Mouse (Mus musculus): Measurements from ENCODE around the gene Iapp. TPM values are rescaled to one million over a fixed set of nuclear protein-coding genes. Genes with fewer than 3 reads are reported as not detected.
"Not testable (repeated sequence)": the region's sequence is repeated elsewhere in the genome, so short reads cannot be mapped to it uniquely, and the experiment has no call there.

Gene Iapp
- polyA plus RNA-seq (2012; ENCODE audit: insufficient read depth, insufficient read length, missing spikeins) = not detected in 2 replicates

DNA sequence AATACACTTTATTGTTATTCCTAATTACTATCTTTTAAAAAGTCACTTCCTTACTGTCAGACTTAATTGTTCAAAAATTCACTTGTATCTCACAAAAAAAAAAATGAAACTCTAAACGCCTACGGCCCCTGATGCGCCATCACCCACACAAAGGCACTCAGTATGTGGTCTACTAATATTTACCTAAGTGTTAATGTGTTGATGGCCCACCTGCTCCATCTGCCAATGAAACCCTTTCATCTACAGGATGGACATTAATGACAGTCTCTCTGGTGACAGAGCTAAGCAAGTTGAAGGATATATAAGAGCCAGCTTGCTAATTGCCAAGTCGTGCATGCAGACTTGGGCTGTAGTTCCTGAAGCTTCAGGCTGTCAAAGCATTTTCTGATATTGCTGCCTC lies at the start of gene Iapp:
TSS of gene Iapp (plus strand) at position 326 of the 400 bp plus-strand sequence.
- no peak within 1 kb of the TSS for H3K27ac ChIP-seq (replicated peaks; ENCODE audit: low read depth, low read length)
- H3K4me3 ChIP-seq (ENCODE audit: insufficient read depth, low read depth, low read length) = no peak within 1 kb of the TSS
- H3K4me1 ChIP-seq (ENCODE audit: control insufficient read depth, insufficient read depth, insufficient read length, low read length) = no peaks in the 10 kb centered on the region

- not testable (repeated sequence) for H3K4me1 ChIP-seq (ENCODE audit: control insufficient read depth, insufficient read depth, insufficient read length, low read length); H3K27ac ChIP-seq (replicated peaks; ENCODE audit: low read depth, low read length); H3K4me3 ChIP-seq (ENCODE audit: insufficient read depth, low read depth, low read length)
These were observed 47.4 kb upstream of the Iapp start for GRCm38 (mm10) chr6:142250738-142251307.

DNA sequence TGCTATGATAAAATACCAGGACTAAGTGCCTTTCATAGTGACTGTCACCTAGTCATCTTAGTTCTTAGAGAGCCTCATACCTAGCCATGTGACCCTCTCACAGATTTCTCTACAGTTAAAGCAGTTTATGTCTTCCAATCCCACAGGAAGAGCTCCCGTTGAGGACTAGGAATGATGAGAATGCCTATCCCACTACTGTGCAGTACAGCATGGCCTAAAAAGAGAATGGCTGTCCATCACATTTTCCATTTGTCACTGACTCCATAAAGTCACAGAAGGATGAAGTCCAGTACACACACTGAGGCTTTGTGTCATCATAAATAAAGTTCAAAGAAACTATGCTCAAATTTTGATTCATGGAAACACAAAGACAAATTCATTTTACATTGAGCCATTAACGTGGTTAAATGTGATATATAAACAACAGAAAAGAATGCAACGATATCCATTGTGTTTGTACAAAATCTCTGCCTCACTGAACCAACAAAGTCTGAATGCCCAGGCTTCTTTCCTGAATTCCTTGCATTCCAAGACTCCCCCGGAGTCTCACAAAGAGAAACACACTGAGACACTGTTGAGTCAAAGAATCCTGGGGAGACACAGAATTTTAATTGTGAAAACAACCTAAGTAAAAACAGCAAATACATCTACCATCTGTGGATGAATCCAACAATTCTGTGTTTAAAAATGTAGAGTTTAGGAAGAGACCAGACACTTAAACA lies 22.3 kb upstream of the Iapp start:
- no peak overlapping the region for H3K4me3 ChIP-seq (ENCODE audit: insufficient read depth, low read depth, low read length)
- H3K4me1 ChIP-seq (ENCODE audit: control insufficient read depth, insufficient read depth, insufficient read length, low read length) = no peaks in the 10 kb centered on the region
- no peak overlapping the region for H3K27ac ChIP-seq (replicated peaks; ENCODE audit: low read depth, low read length)

- no peak overlapping the region for H3K27ac ChIP-seq (replicated peaks; ENCODE audit: low read depth, low read length)
- no peaks in the 10 kb centered on the region for H3K4me1 ChIP-seq (ENCODE audit: control insufficient read depth, insufficient read depth, insufficient read length, low read length)
- no peak overlapping the region for H3K4me3 ChIP-seq (ENCODE audit: insufficient read depth, low read depth, low read length)
These were observed 8.7 kb upstream of the Iapp start for GRCm38 (mm10) chr6:142289413-142290118.

GRCm38 (mm10) chr6:142305076-142305475 lies 6.9 kb downstream of the Iapp start:
- no peak overlapping the region for H3K4me3 ChIP-seq (ENCODE audit: insufficient read depth, low read depth, low read length)

GRCm38 (mm10) chr6:142314285-142314684 lies 16.1 kb downstream of the Iapp start:
- Histone ChIP-seq H3K27ac (replicated peaks; ENCODE audit: low read depth, low read length) (no peak overlapping the region), H3K4me1 (ENCODE audit: control insufficient read depth, insufficient read depth, insufficient read length, low read length) (no peaks in the 10 kb centered on the region), H3K4me3 (ENCODE audit: insufficient read depth, low read depth, low read length) (no peak overlapping the region)

More at GRCm38 (mm10) chr6:142305076-142305475, 6.9 kb downstream of the Iapp start:
- no peaks in the 10 kb centered on the region for H3K4me1 ChIP-seq (ENCODE audit: control insufficient read depth, insufficient read depth, insufficient read length, low read length)
- H3K27ac ChIP-seq (replicated peaks; ENCODE audit: low read depth, low read length) = no peak overlapping the region

DNA sequence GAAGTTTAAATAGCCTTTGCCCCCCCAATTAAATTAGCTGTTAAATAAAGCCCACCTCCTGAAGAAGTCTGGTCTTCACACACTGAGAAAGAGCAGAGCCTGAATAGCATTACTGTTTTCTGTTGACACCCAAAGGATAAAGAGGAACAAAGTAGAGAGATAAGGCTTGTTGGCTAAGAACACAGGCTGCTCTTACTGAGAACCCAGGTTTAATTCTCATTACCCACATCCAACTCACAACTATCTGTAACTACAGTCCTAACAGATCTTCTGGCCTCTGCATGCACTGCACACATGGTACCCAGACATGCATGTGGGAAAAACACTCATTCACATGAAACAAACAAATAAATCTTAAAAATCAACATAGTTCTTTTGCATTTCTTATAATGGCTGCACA lies 18.9 kb downstream of the Iapp start:
- no peaks in the 10 kb centered on the region for H3K4me1 ChIP-seq (ENCODE audit: control insufficient read depth, insufficient read depth, insufficient read length, low read length)
- no peak overlapping the region for H3K27ac ChIP-seq (replicated peaks; ENCODE audit: low read depth, low read length)
- H3K4me3 ChIP-seq (ENCODE audit: insufficient read depth, low read depth, low read length) = no peak overlapping the region

DNA sequence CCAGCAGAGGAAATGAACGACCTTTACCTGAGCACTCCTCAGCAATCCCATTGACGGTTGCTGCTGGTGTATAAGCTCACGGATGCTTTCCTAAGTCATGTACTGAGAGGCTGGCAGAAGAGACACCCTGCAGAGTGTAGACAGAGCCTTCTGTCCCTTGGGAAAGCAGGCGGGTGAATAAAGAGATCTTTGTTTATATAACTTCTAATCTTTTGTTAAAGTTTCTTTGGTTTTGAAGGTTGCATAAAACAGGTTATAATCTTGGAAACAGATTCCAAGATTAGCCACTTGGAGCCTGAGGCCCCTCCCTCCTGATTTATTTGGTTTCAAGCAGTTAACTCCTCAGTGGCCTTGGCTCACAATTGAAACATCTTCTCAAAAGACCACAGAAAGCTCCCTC lies 24.7 kb downstream of the Iapp start, which contains the start of gene Slco1a5:
TSS of gene Slco1a5 (minus strand) at position 101 of the 400 bp plus-strand sequence.
- H3K4me3 ChIP-seq (ENCODE audit: insufficient read depth, low read depth, low read length) = no peak within 1 kb of the TSS
- H3K27ac ChIP-seq (replicated peaks; ENCODE audit: low read depth, low read length) = no peak within 1 kb of the TSS
- no peaks in the 10 kb centered on the region for H3K4me1 ChIP-seq (ENCODE audit: control insufficient read depth, insufficient read depth, insufficient read length, low read length)

- H3K27ac ChIP-seq (replicated peaks; ENCODE audit: low read depth, low read length) = no peak overlapping the region
- H3K4me3 ChIP-seq (ENCODE audit: insufficient read depth, low read depth, low read length) = no peak overlapping the region
- no peaks in the 10 kb centered on the region for H3K4me1 ChIP-seq (ENCODE audit: control insufficient read depth, insufficient read depth, insufficient read length, low read length)
These were observed 28.4 kb downstream of the Iapp start for GRCm38 (mm10) chr6:142326598-142326997.

GRCm38 (mm10) chr6:142329201-142329600 lies 31.0 kb downstream of the Iapp start:
- H3K4me1 ChIP-seq (ENCODE audit: control insufficient read depth, insufficient read depth, insufficient read length, low read length) = no peaks in the 10 kb centered on the region
- no peak overlapping the region for H3K4me3 ChIP-seq (ENCODE audit: insufficient read depth, low read depth, low read length)
- no peak overlapping the region for H3K27ac ChIP-seq (replicated peaks; ENCODE audit: low read depth, low read length)

DNA sequence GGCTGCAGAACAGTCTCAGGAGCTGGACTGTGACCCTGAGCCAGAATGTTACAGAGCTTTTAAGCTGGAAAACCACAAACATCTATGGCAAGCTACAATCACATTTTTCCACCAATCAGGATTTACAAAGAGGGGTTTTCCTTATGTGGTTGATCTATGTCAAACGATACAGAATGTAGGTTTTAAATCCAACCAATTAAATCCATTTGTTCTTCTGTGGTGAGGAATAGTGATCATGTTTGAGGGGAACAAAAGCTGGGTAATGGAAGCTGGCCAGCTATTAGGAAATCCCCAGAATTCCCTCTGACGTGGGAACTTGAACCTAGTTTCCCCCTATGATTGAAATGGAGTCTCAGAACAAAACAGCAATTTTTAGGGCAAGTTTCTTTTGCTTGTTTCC lies 40.7 kb downstream of the Iapp start:
- no peaks in the 10 kb centered on the region for H3K4me1 ChIP-seq (ENCODE audit: control insufficient read depth, insufficient read depth, insufficient read length, low read length)
- H3K27ac ChIP-seq (replicated peaks; ENCODE audit: low read depth, low read length) = no peak overlapping the region
- no peak overlapping the region for H3K4me3 ChIP-seq (ENCODE audit: insufficient read depth, low read depth, low read length)

GRCm38 (mm10) chr6:142339576-142339975 lies 41.4 kb downstream of the Iapp start:
- no peaks in the 10 kb centered on the region for H3K4me1 ChIP-seq (ENCODE audit: control insufficient read depth, insufficient read depth, insufficient read length, low read length)
- no peak overlapping the region for H3K4me3 ChIP-seq (ENCODE audit: insufficient read depth, low read depth, low read length)
- no peak overlapping the region for H3K27ac ChIP-seq (replicated peaks; ENCODE audit: low read depth, low read length)

GRCm38 (mm10) chr6:142343561-142343960 lies 45.3 kb downstream of the Iapp start:
- H3K4me3 ChIP-seq (ENCODE audit: insufficient read depth, low read depth, low read length) = no peak overlapping the region
- no peak overlapping the region for H3K27ac ChIP-seq (replicated peaks; ENCODE audit: low read depth, low read length)
- 0 out of 2 replicates have a peak, but pooled peaks cover 2% of the 10 kb centered on the region for H3K4me1 ChIP-seq (ENCODE audit: control insufficient read depth, insufficient read depth, insufficient read length, low read length)

DNA sequence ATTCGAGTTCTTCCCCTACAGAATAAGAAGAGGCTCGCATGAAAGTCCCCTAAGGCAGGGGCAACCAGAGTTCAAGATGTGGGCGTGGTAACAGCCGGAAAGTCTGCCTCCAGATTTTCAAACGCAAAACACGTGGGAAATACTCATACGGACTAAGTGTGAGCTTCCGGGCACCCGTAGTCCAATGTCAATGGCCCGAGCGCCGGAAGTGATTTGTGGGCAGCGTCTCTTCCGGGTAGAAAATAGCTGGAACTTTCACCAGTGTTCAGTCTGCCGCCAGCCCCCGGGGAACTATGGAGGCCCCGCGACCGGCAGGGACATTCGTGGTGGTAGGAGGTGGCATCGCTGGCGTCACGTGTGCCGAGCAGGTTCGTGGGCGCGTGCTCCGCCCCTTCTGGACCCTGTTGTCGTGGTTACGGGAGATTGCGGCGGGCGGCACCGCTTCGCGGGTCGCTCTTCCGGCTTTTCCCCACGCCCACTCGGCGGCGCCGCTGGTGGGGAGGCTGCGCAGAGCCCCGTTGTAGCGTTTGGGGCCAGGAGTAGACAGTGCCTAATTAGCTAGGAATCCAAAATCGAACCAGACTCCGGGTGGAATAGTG lies 47.3 kb downstream of the Iapp start, which contains the start of gene Pyroxd1:
TSS of gene Pyroxd1 (plus strand) at position 215 of the 599 bp plus-strand sequence.
- H3K4me3 ChIP-seq (ENCODE audit: insufficient read depth, low read depth, low read length) = peak within 1 kb of the TSS; percentile 95

More for the DNA sequence above, 47.3 kb downstream of the Iapp start, which contains the start of gene Pyroxd1:
- Histone ChIP-seq H3K4me1 (ENCODE audit: control insufficient read depth, insufficient read depth, insufficient read length, low read length) (0 out of 2 replicates have a peak, but pooled peaks cover 2% of the 10 kb centered on the region), H3K27ac (replicated peaks; ENCODE audit: low read depth, low read length) (peak within 1 kb of the TSS; percentile 87)
